Mouse (Mus musculus) neural tube, embryonic 15.5 days (tissue): Measurements from ENCODE around the gene Syt1. TPM values are rescaled to one million over a fixed set of nuclear protein-coding genes. Genes with fewer than 3 reads are reported as not detected.
A peak's percentile ranks its signal among the peaks of the same experiment; 100 is the strongest.

Experiments
- ATAC-seq: fragments of 200-750 bp; cut with Nextera tagmentation; 2 replicates; pipeline ENCODE4 v1.8.0; 2017; ENCODE audit warnings: mild to moderate bottlenecking, moderate TSS enrichment, moderate library complexity; ENCODE audit not compliant: low FRiP score
- H3K27ac ChIP-seq: fragments of 300-500 bp; sonication (generic); replicated peaks from 2 replicates; pipeline ENCODE4 v1.5.1; 2015; ENCODE audit warnings: mild to moderate bottlenecking, inconsistent platforms
- H3K27me3 ChIP-seq: fragments of 300-500 bp; sonication (generic); replicated peaks from 2 replicates; pipeline ENCODE4 v1.6.1; 2015; ENCODE audit warnings: inconsistent platforms
- H3K36me3 ChIP-seq: fragments of 300-500 bp; sonication (generic); 2 replicates; pipeline ENCODE4 v1.6.1; 2015; ENCODE audit warnings: inconsistent platforms
- H3K4me1 ChIP-seq: fragments of 300-500 bp; sonication (generic); 2 replicates; pipeline ENCODE4 v1.6.1; 2015; ENCODE audit warnings: inconsistent platforms
- H3K4me2 ChIP-seq: fragments of 300-500 bp; sonication (generic); 2 replicates; pipeline ENCODE4 v1.6.1; 2015; ENCODE audit warnings: inconsistent platforms, mild to moderate bottlenecking, moderate library complexity
- H3K4me3 ChIP-seq: fragments of 300-500 bp; sonication (generic); replicated peaks from 2 replicates; pipeline ENCODE4 v1.5.1; 2015; ENCODE audit warnings: mild to moderate bottlenecking, inconsistent platforms
- H3K9ac ChIP-seq: fragments of 300-500 bp; sonication (generic); replicated peaks from 2 replicates; pipeline ENCODE4 v1.6.1; 2015; ENCODE audit warnings: mild to moderate bottlenecking, inconsistent platforms
- H3K9me3 ChIP-seq: fragments of 300-500 bp; sonication (generic); replicated peaks from 2 replicates; pipeline ENCODE4 v1.6.1; 2016; ENCODE audit warnings: inconsistent platforms
- WGBS: fragments of 180-500 bp; shearing (Covaris S2); methylation state at CpG from one replicate; pipeline ENCODE4 v1.1.7; 2015; ENCODE audit warnings: mixed read lengths; 5-methylcytosine and 5-hydroxymethylcytosine counted together
- polyA plus RNA-seq: library from polyadenylated mRNA; unstranded; fragments of >200 nt; fragmentation: Nextera tagmentation; extraction: Ambion mirVana; gene quantifications from 2 replicates; pipeline ENCODE4 v1.2.1, GENCODE M21; 2015

Syt1 gene
- polyA plus RNA-seq, 1 experiment from 2014 or later = 116 TPM

- no peak for ATAC-seq
- Histone ChIP-seq H3K9ac (no peak overlapping the region), H3K27me3 (no peaks in the 10 kb centered on the region), H3K36me3 (no peaks in the 10 kb centered on the region), H3K4me2 (no peak overlapping the region), H3K4me3 (no peak overlapping the region), H3K4me1 (no peaks in the 10 kb centered on the region), H3K9me3 (no peaks in the 10 kb centered on the region), H3K27ac (no peak overlapping the region)
- WGBS = 69% methylated on average over 5 of the region's 5 CpGs
Observed at GRCm38 (mm10) chr10:108638095-108638494, 372.7 kb downstream of the Syt1 start.

GRCm38 (mm10) chr10:108636086-108636485, 374.7 kb downstream of the Syt1 start:
- Histone ChIP-seq H3K4me1 (no peaks in the 10 kb centered on the region), H3K4me3 (no peak overlapping the region), H3K9ac (no peak overlapping the region), H3K27ac (no peak overlapping the region), H3K4me2 (no peak overlapping the region), H3K36me3 (0 out of 2 replicates have a peak, but pooled peaks cover 5% of the 10 kb centered on the region), H3K27me3 (no peaks in the 10 kb centered on the region), H3K9me3 (no peaks in the 10 kb centered on the region)
- peak; percentile 65 for ATAC-seq
- 47% methylated on average over 7 of the region's 7 CpGs for WGBS

GRCm38 (mm10) chr10:108635616-108636015, 375.2 kb downstream of the Syt1 start:
- Histone ChIP-seq H3K9ac (no peak overlapping the region), H3K27ac (no peak overlapping the region), H3K4me1 (no peaks in the 10 kb centered on the region), H3K36me3 (0 out of 2 replicates have a peak, but pooled peaks cover 8% of the 10 kb centered on the region), H3K4me2 (no peak overlapping the region), H3K27me3 (no peaks in the 10 kb centered on the region), H3K9me3 (no peaks in the 10 kb centered on the region), H3K4me3 (no peak overlapping the region)
- 95% methylated on average over 4 of the region's 4 CpGs for WGBS
- no peak; the same call in 1 of the 2 replicates for ATAC-seq

GRCm38 (mm10) chr10:108630841-108631240, 379.9 kb downstream of the Syt1 start:
- no peak for ATAC-seq
- no peak overlapping the region for H3K4me3 ChIP-seq
- no peaks in the 10 kb centered on the region for H3K4me1 ChIP-seq
- H3K36me3 ChIP-seq = peaks cover 10% of the 10 kb centered on the region; the same call in 1 of the 2 replicates
- no peaks in the 10 kb centered on the region for H3K27me3 ChIP-seq
- no peak overlapping the region for H3K9ac ChIP-seq
- 89% methylated on average over 8 of the region's 8 CpGs for WGBS
- no peak overlapping the region for H3K27ac ChIP-seq
- H3K9me3 ChIP-seq = no peaks in the 10 kb centered on the region
- H3K4me2 ChIP-seq = no peak overlapping the region

DNA sequence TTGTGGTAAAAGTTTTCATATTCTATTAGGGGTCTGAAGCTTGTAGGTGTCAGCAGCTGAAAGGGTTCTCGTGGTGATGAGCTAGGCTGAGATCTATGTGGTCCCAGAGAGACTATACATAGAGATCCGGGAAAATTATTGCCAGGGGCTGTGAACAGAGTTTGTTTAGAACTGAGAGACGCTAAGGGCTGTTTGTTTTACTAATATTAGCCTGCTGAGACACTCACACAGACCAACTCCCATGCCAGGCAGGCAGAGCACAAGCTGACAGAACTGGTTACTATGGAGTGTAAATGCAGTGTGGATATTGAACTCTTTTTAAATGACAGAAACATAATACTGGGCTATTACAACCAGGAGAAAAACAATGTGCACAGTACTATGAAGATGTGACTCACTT, 384.4 kb downstream of the Syt1 start:
- WGBS = 24% methylated on average over 3 of the region's 3 CpGs
- H3K9ac ChIP-seq = no peak overlapping the region
- H3K27me3 ChIP-seq = no peaks in the 10 kb centered on the region

DNA sequence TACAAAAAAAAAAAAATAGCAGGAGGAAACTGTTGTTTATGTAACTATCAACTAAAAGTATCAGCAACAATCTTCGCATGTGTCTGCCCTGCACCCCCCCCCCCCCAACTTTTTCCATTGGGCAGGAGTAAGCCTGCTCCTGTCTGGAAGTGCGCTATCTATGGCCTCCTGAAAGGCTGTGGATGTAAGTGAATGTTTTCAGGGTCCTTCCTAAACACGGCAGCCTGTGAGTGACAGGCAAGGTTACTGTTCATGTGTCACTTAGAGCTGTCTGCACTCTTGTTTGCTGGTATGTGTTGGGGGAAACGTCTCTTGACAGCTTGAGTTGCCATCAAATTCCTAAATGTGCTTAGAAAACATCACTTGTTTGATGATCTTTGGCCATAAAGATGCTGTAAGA, 387.8 kb downstream of the Syt1 start:
- no peak overlapping the region for H3K4me3 ChIP-seq
- H3K27me3 ChIP-seq = no peaks in the 10 kb centered on the region
- H3K4me1 ChIP-seq = no peaks in the 10 kb centered on the region
- H3K4me2 ChIP-seq = no peak overlapping the region
- H3K9ac ChIP-seq = no peak overlapping the region
- H3K9me3 ChIP-seq = no peaks in the 10 kb centered on the region
- no peak overlapping the region for H3K27ac ChIP-seq
- 76% methylated on average over 4 of the region's 4 CpGs for WGBS
- no peak for ATAC-seq
- peaks cover 3% of the 10 kb centered on the region; the same call in 1 of the 2 replicates for H3K36me3 ChIP-seq

More for the DNA sequence above, 384.4 kb downstream of the Syt1 start:
- Histone ChIP-seq H3K4me3 (no peak overlapping the region), H3K36me3 (peaks cover 8% of the 10 kb centered on the region; the same call in 1 of the 2 replicates), H3K27ac (no peak overlapping the region), H3K9me3 (no peaks in the 10 kb centered on the region), H3K4me2 (no peak overlapping the region), H3K4me1 (no peaks in the 10 kb centered on the region)
- no peak for ATAC-seq

DNA sequence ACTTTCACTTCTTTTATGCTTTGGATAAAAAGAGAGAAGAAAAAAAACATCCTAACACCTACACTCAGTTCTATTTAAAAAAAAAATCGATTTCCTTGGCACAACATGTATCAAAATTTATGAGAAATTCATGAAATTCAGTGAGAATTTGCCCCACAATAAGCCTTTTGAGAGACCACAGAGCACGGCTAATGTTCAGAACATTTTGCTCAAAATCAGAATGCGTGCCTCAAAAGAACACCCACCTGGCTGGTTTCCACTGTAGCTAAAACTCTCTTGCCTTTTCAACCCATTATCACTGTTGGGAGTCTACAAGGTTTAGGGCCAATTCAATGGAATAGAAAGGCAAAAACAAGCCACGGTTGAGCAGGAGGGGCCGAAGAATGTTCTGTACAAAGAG, 390.9 kb downstream of the Syt1 start:
- 80% methylated on average over 5 of the region's 5 CpGs for WGBS
- ATAC-seq = no peak
- Histone ChIP-seq H3K27ac (no peak overlapping the region), H3K4me3 (no peak overlapping the region), H3K4me2 (no peak overlapping the region), H3K4me1 (no peaks in the 10 kb centered on the region), H3K27me3 (no peaks in the 10 kb centered on the region), H3K9ac (no peak overlapping the region), H3K9me3 (no peaks in the 10 kb centered on the region), H3K36me3 (no peaks in the 10 kb centered on the region; the same call in 1 of the 2 replicates)

DNA sequence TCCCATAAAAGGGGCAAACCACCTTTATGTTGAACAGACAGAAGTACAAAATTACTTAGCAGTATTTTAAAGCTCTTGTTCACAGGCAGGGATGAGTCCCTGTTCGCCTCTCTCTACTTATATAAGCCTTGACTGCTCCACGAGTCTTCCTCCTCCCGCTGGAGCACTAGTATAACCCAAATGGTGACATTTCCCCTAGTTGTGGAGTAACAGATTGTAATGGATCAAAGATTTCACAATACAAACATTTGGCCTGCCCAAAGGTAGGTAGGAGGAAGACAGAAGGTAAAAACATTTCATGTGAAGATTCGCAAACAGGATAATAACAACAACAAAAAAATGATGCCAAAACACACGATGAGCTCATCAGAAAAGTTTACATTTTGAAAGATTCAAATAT, 391.6 kb downstream of the Syt1 start:
- H3K9ac ChIP-seq = no peak overlapping the region
- no peak for ATAC-seq

DNA sequence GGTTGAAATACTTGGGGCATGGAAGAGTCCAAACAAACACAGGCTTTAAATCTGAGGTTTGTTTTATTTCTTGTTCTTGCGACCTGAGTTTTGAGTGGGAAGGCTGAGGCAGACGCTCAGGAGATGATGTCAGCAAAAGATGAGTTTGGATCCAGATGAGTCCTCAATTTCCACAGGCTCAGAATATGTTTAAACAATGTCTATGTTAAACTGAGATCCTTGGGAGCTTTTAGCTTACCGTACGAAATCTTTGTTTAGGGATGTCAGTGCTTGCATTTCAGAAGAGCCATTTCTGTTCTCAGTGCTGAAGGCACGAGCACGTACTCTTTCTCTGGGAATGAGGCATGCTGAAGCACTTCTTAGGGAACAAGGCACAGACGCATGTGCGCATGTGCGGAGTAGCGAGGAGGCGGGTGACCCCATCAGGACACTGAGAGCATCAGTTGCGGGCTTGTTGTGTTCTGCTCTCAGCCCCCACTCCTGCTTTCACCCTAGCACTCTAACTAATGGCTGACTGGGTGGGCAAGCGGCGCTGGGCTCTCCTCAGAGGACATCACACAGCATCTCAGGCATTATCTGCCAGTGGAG, 400.6 kb downstream of the Syt1 start:
- Histone ChIP-seq H3K4me1 (no peaks in the 10 kb centered on the region), H3K36me3 (peaks cover 7% of the 10 kb centered on the region; the same call in 1 of the 2 replicates), H3K27ac (no peak overlapping the region), H3K9me3 (no peaks in the 10 kb centered on the region), H3K4me2 (no peak overlapping the region), H3K27me3 (no peaks in the 10 kb centered on the region), H3K9ac (no peak overlapping the region), H3K4me3 (no peak overlapping the region)
- 76% methylated on average over 14 of the region's 14 CpGs for WGBS
- ATAC-seq = no peak

More for the DNA sequence above, 391.6 kb downstream of the Syt1 start:
- H3K36me3 ChIP-seq = peaks cover 2% of the 10 kb centered on the region
- H3K4me3 ChIP-seq = no peak overlapping the region
- no peaks in the 10 kb centered on the region for H3K4me1 ChIP-seq
- no peaks in the 10 kb centered on the region for H3K9me3 ChIP-seq
- H3K4me2 ChIP-seq = no peak overlapping the region
- H3K27ac ChIP-seq = no peak overlapping the region
- 89% methylated on average over 5 of the region's 5 CpGs for WGBS
- no peaks in the 10 kb centered on the region for H3K27me3 ChIP-seq

GRCm38 (mm10) chr10:108601672-108602412, 408.9 kb downstream of the Syt1 start:
- 0 out of 2 replicates have a peak overlapping the region, but pooled peaks have one; percentile 5 for H3K27ac ChIP-seq
- no peak for ATAC-seq

DNA sequence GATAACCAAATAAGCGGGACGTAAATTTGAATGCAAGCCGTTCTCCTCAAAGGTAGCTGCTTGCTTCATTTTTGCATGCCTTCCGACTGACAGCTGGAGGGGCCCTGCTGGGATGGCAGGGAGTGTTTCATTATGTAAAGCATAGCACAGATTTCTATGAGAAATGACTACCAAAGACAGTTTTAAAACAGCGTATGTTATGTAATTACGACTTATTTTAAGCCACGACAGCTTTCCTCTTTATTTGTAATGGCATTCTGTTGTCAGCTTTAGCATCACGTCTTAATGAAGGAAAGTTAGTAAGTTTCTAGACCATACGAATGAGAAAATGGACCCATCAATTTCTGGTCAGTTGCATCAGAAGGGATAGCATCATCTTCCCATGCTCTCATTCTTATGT, 410.1 kb downstream of the Syt1 start:
- H3K27ac ChIP-seq = no peak overlapping the region

More at GRCm38 (mm10) chr10:108601672-108602412, 408.9 kb downstream of the Syt1 start:
- H3K36me3 ChIP-seq = peaks cover 11% of the 10 kb centered on the region
- H3K27me3 ChIP-seq = no peaks in the 10 kb centered on the region
- no peak overlapping the region for H3K9ac ChIP-seq
- peaks cover 4% of the 10 kb centered on the region; the same call in 1 of the 2 replicates for H3K9me3 ChIP-seq
- no peak overlapping the region for H3K4me3 ChIP-seq
- 0 out of 2 replicates have a peak, but pooled peaks cover 2% of the 10 kb centered on the region for H3K4me1 ChIP-seq
- WGBS = 83% methylated on average over 8 of the region's 8 CpGs
- H3K4me2 ChIP-seq = no peak overlapping the region

DNA sequence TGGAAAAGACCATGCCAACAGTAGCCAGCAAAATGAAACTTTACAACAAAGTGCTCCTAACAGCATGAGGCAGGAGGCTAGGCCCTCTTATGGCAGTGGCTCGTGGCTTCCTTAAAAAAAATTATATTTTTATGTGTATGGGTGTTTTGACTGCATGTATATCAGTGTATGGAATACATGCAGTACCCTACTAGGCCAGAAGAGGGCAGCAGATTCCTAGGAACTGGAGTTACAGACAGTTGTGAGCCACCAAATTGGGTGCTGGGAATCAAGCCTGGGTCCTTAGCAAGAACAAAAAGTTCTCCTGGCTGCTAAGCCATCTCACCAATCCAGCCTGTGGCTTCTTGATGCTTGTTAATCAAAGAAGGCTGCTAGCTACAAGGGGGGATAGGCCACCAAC, 413.4 kb downstream of the Syt1 start:
- no peak overlapping the region for H3K4me3 ChIP-seq
- H3K9ac ChIP-seq = no peak overlapping the region
- H3K4me1 ChIP-seq = 0 out of 2 replicates have a peak, but pooled peaks cover 2% of the 10 kb centered on the region
- no peak overlapping the region for H3K4me2 ChIP-seq
- 91% methylated on average over 1 of the region's 1 CpGs for WGBS
- H3K9me3 ChIP-seq = peaks cover 4% of the 10 kb centered on the region; the same call in 1 of the 2 replicates
- no peaks in the 10 kb centered on the region for H3K27me3 ChIP-seq
- ATAC-seq = no peak
- no peak overlapping the region for H3K27ac ChIP-seq
- peaks cover 11% of the 10 kb centered on the region for H3K36me3 ChIP-seq

More for the DNA sequence above, 410.1 kb downstream of the Syt1 start:
- H3K4me1 ChIP-seq = 0 out of 2 replicates have a peak, but pooled peaks cover 2% of the 10 kb centered on the region
- H3K9me3 ChIP-seq = peaks cover 4% of the 10 kb centered on the region; the same call in 1 of the 2 replicates
- no peak overlapping the region for H3K9ac ChIP-seq
- ATAC-seq = no peak
- H3K4me3 ChIP-seq = no peak overlapping the region
- peaks cover 11% of the 10 kb centered on the region for H3K36me3 ChIP-seq
- no peak overlapping the region for H3K4me2 ChIP-seq
- 76% methylated on average over 9 of the region's 9 CpGs for WGBS
- H3K27me3 ChIP-seq = no peaks in the 10 kb centered on the region
